Mouse (Mus musculus): ENCODE measurements around the gene Cry2.

- TF ChIP-seq POLR2A (IDR thresholded peaks at IDR 0.05; ENCODE audit: control insufficient read depth, low read depth, low read length) (no peak), CTCF (IDR thresholded peaks at IDR 0.05; ENCODE audit: control insufficient read depth, insufficient read depth, insufficient replicate concordance, low read depth, low read length) (no peak)
Measured at GRCm38 (mm10) chr2:92373437-92373813, 60.4 kb downstream of the Cry2 start.

Data from testis, adult 2 months (tissue).